Mouse (Mus musculus): ENCODE measurements around the gene 8030411F24Rik. TPM values are rescaled to one million over a fixed set of nuclear protein-coding genes. Genes with fewer than 3 reads are reported as not detected.
"Not testable (repeated sequence)": the region's sequence is repeated elsewhere in the genome, so short reads cannot be mapped to it uniquely, and the experiment has no call there.

Gene 8030411F24Rik
- polyA plus RNA-seq (2016; fragmentation: Nextera tagmentation; extraction: Ambion mirVana) = not detected in 2 replicates

DNA sequence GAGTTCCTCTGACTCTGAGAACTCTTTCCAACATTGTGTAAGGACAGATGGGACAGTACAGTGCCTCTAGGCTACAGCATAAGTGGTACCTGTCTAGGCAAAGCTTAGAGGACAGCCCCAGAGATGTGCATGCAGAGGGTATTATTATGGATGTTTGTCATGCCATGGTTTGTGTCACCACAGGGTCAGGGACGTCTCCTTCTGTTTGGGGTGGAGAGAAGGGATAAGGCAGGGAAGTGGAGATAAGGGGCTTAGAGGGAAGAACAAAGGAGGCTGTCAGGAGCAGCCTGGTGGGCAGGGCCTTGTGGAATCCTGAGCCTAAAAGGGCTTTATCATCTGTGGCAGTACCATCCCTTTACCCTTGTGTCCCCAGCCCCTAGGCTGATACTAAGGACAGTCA lies at the start of gene 8030411F24Rik:
TSS of gene 8030411F24Rik (plus strand) at position 301 of the 400 bp plus-strand sequence.
- Histone ChIP-seq H3K9me3 (replicated peaks) (no peaks in the 10 kb centered on the region), H3K27ac (replicated peaks) (no peak within 1 kb of the TSS), H3K4me1 (no peaks in the 10 kb centered on the region), H3K4me3 (no peak within 1 kb of the TSS), H3K36me3 (no peaks in the 10 kb centered on the region), H3K27me3 (ENCODE audit: low read depth, poor library complexity, severe bottlenecking) (no peaks in the 10 kb centered on the region)
- 13% methylated on average over 1 of the region's 1 CpGs for WGBS
- no peak for DNase-seq (ENCODE audit: low spot score)

- peak; percentile 93 for DNase-seq (ENCODE audit: low spot score)
- peaks cover 17% of the 10 kb centered on the region for H3K4me1 ChIP-seq
- peak within 1 kb of the TSS; percentile 86 for H3K27ac ChIP-seq (replicated peaks)
These were observed 49.3 kb upstream of the 8030411F24Rik start, which contains the start of gene Napb for GRCm38 (mm10) chr2:148732327-148733000. Gene Napb (minus strand): TSS chr2:148732467.

DNA sequence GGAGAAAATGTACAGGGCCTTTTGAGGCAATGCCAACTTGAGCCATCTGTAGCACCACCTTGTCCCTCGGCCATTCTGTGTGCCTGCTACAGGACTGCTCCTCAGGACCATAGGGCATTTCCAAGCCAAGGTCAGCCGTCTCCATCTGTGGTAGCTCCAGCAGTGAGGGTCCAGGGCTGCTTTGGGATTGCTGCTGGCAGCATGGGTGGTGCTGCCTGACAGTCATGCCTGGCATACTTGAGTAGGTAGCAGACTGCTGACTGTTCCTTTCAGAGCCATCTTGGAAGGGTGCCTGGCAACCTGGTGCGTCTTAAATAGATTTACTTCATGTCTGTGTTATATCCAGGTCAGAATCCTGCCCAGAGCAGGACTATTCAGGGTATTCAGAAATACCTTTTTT lies 38.8 kb upstream of the 8030411F24Rik start:
- no peak for DNase-seq (ENCODE audit: low spot score)
- H3K36me3 ChIP-seq = no peaks in the 10 kb centered on the region
- H3K27ac ChIP-seq (replicated peaks) = no peak overlapping the region
- WGBS = 83% methylated on average over 3 of the region's 3 CpGs
- H3K27me3 ChIP-seq (ENCODE audit: low read depth, poor library complexity, severe bottlenecking) = no peaks in the 10 kb centered on the region
- H3K9me3 ChIP-seq (replicated peaks) = no peaks in the 10 kb centered on the region
- H3K4me3 ChIP-seq = no peak overlapping the region
- no peaks in the 10 kb centered on the region for H3K4me1 ChIP-seq

More at GRCm38 (mm10) chr2:148732327-148733000, 49.3 kb upstream of the 8030411F24Rik start, which contains the start of gene Napb:
- no peaks in the 10 kb centered on the region for H3K36me3 ChIP-seq
- peaks cover 15% of the 10 kb centered on the region for H3K9me3 ChIP-seq (replicated peaks)
- peak within 1 kb of the TSS; percentile 83 for H3K4me3 ChIP-seq
- WGBS = 4% methylated on average over 18 of the region's 18 CpGs
- H3K27me3 ChIP-seq (ENCODE audit: low read depth, poor library complexity, severe bottlenecking) = no peaks in the 10 kb centered on the region

- DNase-seq (ENCODE audit: low spot score) = no peak
- Histone ChIP-seq H3K4me3 (no peak overlapping the region), H3K27me3 (ENCODE audit: low read depth, poor library complexity, severe bottlenecking) (no peaks in the 10 kb centered on the region), H3K9me3 (replicated peaks) (no peaks in the 10 kb centered on the region), H3K27ac (replicated peaks) (no peak overlapping the region), H3K36me3 (no peaks in the 10 kb centered on the region), H3K4me1 (no peaks in the 10 kb centered on the region)
- 84% methylated on average over 3 of the region's 3 CpGs for WGBS
These were observed 37.9 kb upstream of the 8030411F24Rik start for GRCm38 (mm10) chr2:148743846-148744407.

DNA sequence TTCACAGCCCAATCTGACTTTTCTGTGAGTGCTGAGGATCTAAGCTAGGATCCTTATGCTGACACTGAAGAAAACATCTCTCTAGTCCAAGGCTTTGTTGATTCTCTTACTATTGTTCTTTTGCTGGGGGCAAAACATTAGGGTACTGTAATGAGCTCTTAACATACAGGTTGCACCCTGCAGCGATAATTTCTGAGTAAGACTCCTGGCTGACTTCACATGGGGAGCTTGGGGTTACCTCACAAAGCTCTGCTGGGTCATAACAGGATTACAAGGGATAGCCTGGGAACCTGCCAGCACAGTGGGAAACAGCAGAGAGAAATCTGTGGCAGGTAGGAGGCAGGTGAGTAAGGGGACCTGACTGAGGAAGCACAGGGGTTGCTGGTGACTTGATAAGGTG lies 31.8 kb upstream of the 8030411F24Rik start, which contains the start of gene Cstl1:
TSS of gene Cstl1 (plus strand) at position 301 of the 400 bp plus-strand sequence.
- H3K27ac ChIP-seq (replicated peaks) = no peak within 1 kb of the TSS
- H3K4me1 ChIP-seq = no peaks in the 10 kb centered on the region
- H3K27me3 ChIP-seq (ENCODE audit: low read depth, poor library complexity, severe bottlenecking) = no peaks in the 10 kb centered on the region
- H3K9me3 ChIP-seq (replicated peaks) = no peaks in the 10 kb centered on the region
- no peak within 1 kb of the TSS for H3K4me3 ChIP-seq
- no peak for DNase-seq (ENCODE audit: low spot score)
- 88% methylated on average over 1 of the region's 1 CpGs for WGBS
- H3K36me3 ChIP-seq = no peaks in the 10 kb centered on the region

DNA sequence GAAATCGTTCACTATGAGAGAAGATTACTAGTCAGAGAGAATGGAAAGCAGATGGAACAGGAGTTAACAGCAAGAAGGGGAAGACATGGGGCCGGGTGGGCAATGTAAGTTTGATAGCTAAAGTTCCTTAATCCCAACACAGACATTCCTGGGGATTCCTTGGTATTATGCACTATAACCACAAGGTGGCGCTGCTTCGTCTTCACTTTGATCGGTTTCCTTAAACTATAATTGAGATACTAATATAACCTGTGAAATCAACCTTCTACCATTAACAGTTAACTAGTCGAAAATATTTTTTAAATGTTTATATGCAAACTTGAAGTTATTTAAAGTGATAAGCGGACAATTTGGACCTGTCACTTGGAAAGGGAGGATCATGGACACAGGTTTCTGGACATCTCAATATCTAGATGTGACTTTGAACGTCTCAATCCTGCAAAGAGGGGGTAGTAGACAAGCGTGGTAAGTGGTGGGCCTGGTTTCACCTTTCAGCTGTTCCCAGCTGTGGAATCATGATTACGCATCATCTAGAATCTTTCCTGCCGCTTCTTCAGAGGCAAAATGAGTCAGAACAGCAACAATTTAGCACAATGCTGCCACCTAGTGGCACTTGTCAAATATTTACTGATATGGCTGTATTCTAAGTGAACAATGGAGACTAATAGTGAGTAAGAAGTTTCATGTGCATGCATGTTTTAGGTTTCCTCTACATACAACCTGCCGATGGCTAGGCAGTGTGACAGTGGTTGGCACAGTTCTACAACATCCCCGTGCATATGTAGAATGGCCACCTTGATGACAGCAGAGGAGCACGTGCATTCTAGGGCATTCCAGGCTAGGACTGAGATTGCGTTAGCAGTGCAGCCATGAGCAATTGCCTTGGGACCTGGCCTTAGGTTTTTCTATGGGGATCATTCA lies 29.7 kb upstream of the 8030411F24Rik start:
- no peaks in the 10 kb centered on the region for H3K4me1 ChIP-seq
- H3K27ac ChIP-seq (replicated peaks) = no peak overlapping the region
- no peaks in the 10 kb centered on the region for H3K9me3 ChIP-seq (replicated peaks)
- H3K4me3 ChIP-seq = peak overlapping the region; percentile 40
- peak; percentile 64 for DNase-seq (ENCODE audit: low spot score)
- no peaks in the 10 kb centered on the region for H3K27me3 ChIP-seq (ENCODE audit: low read depth, poor library complexity, severe bottlenecking)
- H3K36me3 ChIP-seq = no peaks in the 10 kb centered on the region
- WGBS = 18% methylated on average over 15 of the region's 15 CpGs

DNA sequence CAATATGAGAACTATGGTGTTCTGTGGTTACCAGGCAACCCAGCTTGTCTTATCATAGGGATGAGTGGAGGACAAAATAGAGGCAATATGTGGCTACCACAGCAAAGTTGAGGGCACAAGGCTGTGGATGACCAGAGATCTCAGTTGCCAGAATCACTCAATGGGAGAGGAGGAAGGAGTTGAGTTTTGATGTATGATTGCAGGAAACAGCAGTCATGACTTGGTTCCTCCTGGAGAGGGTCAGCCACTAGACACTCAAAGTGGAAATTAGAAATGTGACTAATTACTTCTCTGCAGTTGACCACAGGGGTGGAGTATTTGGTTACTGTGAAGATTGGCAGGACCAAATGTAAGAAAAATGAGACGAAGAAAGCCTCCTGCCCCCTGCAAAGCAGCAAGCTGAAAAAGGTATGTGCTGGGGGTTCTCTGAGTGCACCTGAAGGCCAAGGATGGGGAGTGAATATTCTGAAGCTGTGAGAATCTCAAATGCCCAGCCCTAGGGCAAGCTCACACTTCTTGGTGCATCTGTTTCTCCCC lies 27.4 kb upstream of the 8030411F24Rik start:
- Histone ChIP-seq H3K4me1 (no peaks in the 10 kb centered on the region), H3K4me3 (no peak overlapping the region), H3K9me3 (replicated peaks) (no peaks in the 10 kb centered on the region), H3K27ac (replicated peaks) (no peak overlapping the region), H3K36me3 (no peaks in the 10 kb centered on the region), H3K27me3 (ENCODE audit: low read depth, poor library complexity, severe bottlenecking) (no peaks in the 10 kb centered on the region)
- 63% methylated on average over 1 of the region's 1 CpGs for WGBS
- no peak for DNase-seq (ENCODE audit: low spot score)

GRCm38 (mm10) chr2:148763648-148764388 lies 18.0 kb upstream of the 8030411F24Rik start:
- Histone ChIP-seq H3K4me3 (no peak overlapping the region), H3K4me1 (no peaks in the 10 kb centered on the region), H3K27me3 (ENCODE audit: low read depth, poor library complexity, severe bottlenecking) (no peaks in the 10 kb centered on the region), H3K27ac (replicated peaks) (no peak overlapping the region), H3K9me3 (replicated peaks) (no peaks in the 10 kb centered on the region), H3K36me3 (no peaks in the 10 kb centered on the region)
- WGBS = 84% methylated on average over 1 of the region's 1 CpGs
- no peak for DNase-seq (ENCODE audit: low spot score)

DNA sequence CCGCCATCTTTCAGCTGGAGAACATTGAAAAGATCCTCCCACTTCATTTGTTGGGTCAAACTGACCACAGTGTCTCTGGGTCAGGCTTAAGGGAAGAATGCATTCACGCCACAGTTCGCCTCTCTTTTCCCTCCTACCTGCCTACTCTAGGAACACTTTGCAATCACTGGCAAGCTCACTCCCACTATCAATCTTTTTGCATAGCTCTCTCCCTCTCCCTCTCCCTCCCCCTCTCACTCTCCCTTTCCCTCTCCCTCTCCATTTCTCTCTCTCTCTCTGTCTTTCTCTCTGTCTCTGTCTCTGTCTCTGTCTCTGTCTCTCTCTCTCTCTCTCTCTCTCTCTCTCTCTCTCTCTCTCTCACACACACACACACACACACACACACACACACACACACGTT lies 10.4 kb upstream of the 8030411F24Rik start, which contains the start of gene Cst11:
TSS of gene Cst11 (minus strand) at position 101 of the 400 bp plus-strand sequence.
- DNase-seq (ENCODE audit: low spot score); H3K27ac ChIP-seq (replicated peaks); H3K9me3 ChIP-seq (replicated peaks); H3K27me3 ChIP-seq (ENCODE audit: low read depth, poor library complexity, severe bottlenecking); H3K4me3 ChIP-seq; H3K4me1 ChIP-seq; H3K36me3 ChIP-seq: not testable (repeated sequence)
- 94% methylated on average over 4 of the region's 4 CpGs for WGBS

DNA sequence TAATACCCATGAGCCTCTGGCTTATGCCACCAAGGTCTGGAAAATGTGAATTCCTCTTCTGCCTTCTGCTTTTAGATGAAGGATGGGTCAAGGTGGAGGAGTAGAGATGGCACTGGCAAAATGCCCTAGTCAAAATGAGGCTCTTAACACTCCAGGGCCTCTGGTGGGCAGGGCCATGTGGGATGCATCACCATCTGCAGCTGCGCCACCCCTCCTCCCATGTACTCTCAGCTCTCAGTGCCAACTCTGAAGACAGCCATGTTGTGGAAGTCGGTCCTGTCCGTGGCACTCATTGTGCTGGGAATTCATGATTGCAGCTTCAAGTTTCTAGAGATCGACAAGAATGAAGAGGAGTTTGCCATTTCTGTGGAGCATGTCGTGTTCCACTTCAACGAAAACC lies 7.3 kb downstream of the 8030411F24Rik start, which contains the start of gene Cst12:
TSS of gene Cst12 (plus strand) at position 220 of the 400 bp plus-strand sequence.
- Histone ChIP-seq H3K9me3 (replicated peaks) (no peaks in the 10 kb centered on the region), H3K4me1 (no peaks in the 10 kb centered on the region), H3K27me3 (ENCODE audit: low read depth, poor library complexity, severe bottlenecking) (no peaks in the 10 kb centered on the region), H3K36me3 (no peaks in the 10 kb centered on the region), H3K27ac (replicated peaks) (no peak within 1 kb of the TSS), H3K4me3 (no peak within 1 kb of the TSS)
- DNase-seq (ENCODE audit: low spot score) = no peak
- 89% methylated on average over 6 of the region's 6 CpGs for WGBS

DNA sequence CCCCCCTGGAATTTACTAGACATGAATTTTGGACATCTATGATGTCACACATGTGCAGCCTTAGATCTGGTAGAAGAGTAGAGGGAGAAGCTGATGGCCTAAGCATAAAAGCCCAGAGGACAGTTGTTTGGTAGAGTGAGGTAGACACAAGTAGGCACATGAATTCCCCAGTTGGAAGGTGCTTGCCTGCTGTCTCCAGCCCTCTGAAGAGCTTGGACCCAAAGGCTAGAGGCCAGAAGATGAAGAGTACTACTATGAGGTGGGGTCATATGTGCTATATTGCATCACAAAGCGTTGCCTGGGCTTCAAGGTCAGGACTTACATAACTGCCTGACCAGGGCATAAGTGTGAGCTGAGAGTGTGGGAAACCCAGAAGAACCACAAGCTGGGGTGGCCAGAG lies 16.7 kb downstream of the 8030411F24Rik start, which contains the start of gene Cst8:
TSS of gene Cst8 (plus strand) at position 301 of the 400 bp plus-strand sequence.
- no peaks in the 10 kb centered on the region for H3K36me3 ChIP-seq
- 87% methylated on average over 1 of the region's 1 CpGs for WGBS
- DNase-seq (ENCODE audit: low spot score) = no peak
- no peak within 1 kb of the TSS for H3K4me3 ChIP-seq
- H3K4me1 ChIP-seq = no peaks in the 10 kb centered on the region
- H3K27ac ChIP-seq (replicated peaks) = no peak within 1 kb of the TSS
- H3K27me3 ChIP-seq (ENCODE audit: low read depth, poor library complexity, severe bottlenecking) = no peaks in the 10 kb centered on the region
- H3K9me3 ChIP-seq (replicated peaks) = no peaks in the 10 kb centered on the region

All from midbrain, embryonic 10.5 days (tissue).